Comparison of ENCODE assay signal across 7 mouse cellular contexts in genomic region chr10:127509051-127509836, GRCm38 (mm10). TPM values are rescaled to one million over a fixed set of nuclear protein-coding genes. Genes with fewer than 3 reads are reported as not detected.
DNase-seq lines count a peak whose midpoint lies in the region; ATAC-seq lines count a peak whose summit lies in the region.

No protein-coding gene starts in this region.

- peak overlapping the region; percentile 44 for H3K4me3 ChIP-seq in midbrain, embryonic 12.5 days

- H3K27me3 ChIP-seq in midbrain, embryonic 12.5 days = peaks cover 69% of the 10 kb centered on the region

- intact Hi-C loops in left cerebral cortex, postnatal 4 days (cut with DNase I) = loop anchor here (2.0 kb wide), 1 partner anchor 30 kb away; no protein-coding TSS in a partner anchor

- H3K36me3 ChIP-seq in midbrain, embryonic 12.5 days = no peaks in the 10 kb centered on the region

- H3K27ac ChIP-seq in midbrain, embryonic 12.5 days (replicated peaks) = peak overlapping the region; percentile 95

- DNase-seq in adrenal gland, postnatal 10 days = peak; percentile 89
- DNase-seq in embryo, embryonic 11.5 days (ENCODE audit: low read depth, low spot score) = peak; percentile 90
- DNase-seq in heart, adult 11 months = peak; percentile 97
- DNase-seq in kidney, adult 11 months = peak; percentile 77
- DNase-seq in left cerebral cortex, postnatal 4 days = peak; percentile 98
- DNase-seq in skeletal muscle tissue, adult 2 months (ENCODE audit: low read depth, low spot score) = peak; percentile 67

- peak; percentile 72 for ATAC-seq in midbrain, embryonic 12.5 days (ENCODE audit: low FRiP score, low read depth)

- under 1% methylated on average over 33 of the region's 35 CpGs for WGBS in midbrain, embryonic 12.5 days

- peak overlapping the region; percentile 88 for H3K4me2 ChIP-seq in midbrain, embryonic 12.5 days (replicated peaks)

- H3K9ac ChIP-seq in midbrain, embryonic 12.5 days (replicated peaks) = peak overlapping the region; percentile 43

- peaks cover 65% of the 10 kb centered on the region for H3K4me1 ChIP-seq in midbrain, embryonic 12.5 days

- H3K9me3 ChIP-seq in midbrain, embryonic 12.5 days = no peaks in the 10 kb centered on the region

RNA-seq across cellular contexts. Expression of gene Ndufa4l2, which starts 5.5 kb away (rescaled TPM):
- 10 to 100 TPM; 49.3 to 56.4 TPM for total RNA-seq in adrenal gland, postnatal 10 days (2021)
- 1 to 10 TPM; 4.9 to 7.5 TPM for total RNA-seq in left cerebral cortex, postnatal 4 days (2021)
- polyA plus RNA-seq in midbrain, embryonic 12.5 days (2016; fragmentation: Nextera tagmentation; extraction: Ambion mirVana) = 7.0 and 7.6 TPM in 2 replicates

RNA-seq across cellular contexts. Expression of gene Stac3, which starts 7.8 kb away (rescaled TPM):
- 10 to 100 TPM in 1 of 2 experiments, 1 to 10 TPM in 1; 5.2 to 16.9 TPM for total RNA-seq in adrenal gland, postnatal 10 days (2021)
- 1 to 10 TPM; 5.1 to 5.2 TPM for total RNA-seq in left cerebral cortex, postnatal 4 days (2021)
- polyA plus RNA-seq in midbrain, embryonic 12.5 days (2016; fragmentation: Nextera tagmentation; extraction: Ambion mirVana) = 0.89 and 1.6 TPM in 2 replicates

RNA-seq across cellular contexts. Expression of gene Shmt2, which starts 13.0 kb away (rescaled TPM):
- total RNA-seq in adrenal gland, postnatal 10 days (2021) = 10 to 100 TPM; 56.1 to 57.7 TPM
- 10 to 100 TPM; 39.7 to 39.9 TPM for total RNA-seq in left cerebral cortex, postnatal 4 days (2021)
- polyA plus RNA-seq in midbrain, embryonic 12.5 days (2016; fragmentation: Nextera tagmentation; extraction: Ambion mirVana) = 75.1 and 77.8 TPM in 2 replicates

RNA-seq across cellular contexts. Expression of gene Nxph4, which starts 25.1 kb away (rescaled TPM):
- total RNA-seq in adrenal gland, postnatal 10 days (2021) = 1 to 10 TPM; 5.3 TPM
- total RNA-seq in left cerebral cortex, postnatal 4 days (2021) = 10 to 100 TPM; 12.9 to 14.4 TPM
- 55.9 and 58.2 TPM in 2 replicates for polyA plus RNA-seq in midbrain, embryonic 12.5 days (2016; fragmentation: Nextera tagmentation; extraction: Ambion mirVana)

Comparison
In these comparisons a context has a peak if more than half of its experiments do, and no peak if none do; other contexts are left out.
1. Peak in every context shown above with its lines: DNase-seq, ATAC-seq, H3K4me3 ChIP-seq and H3K27ac ChIP-seq.
2. RNA of gene Ndufa4l2, which starts 5.5 kb away (total RNA-seq): 49.3 to 56.4 TPM in adrenal gland, postnatal 10 days; 4.9 to 7.5 TPM in left cerebral cortex, postnatal 4 days; every median in the first group is over 4 times any median in the second.